Mouse (Mus musculus) lung, postnatal 0 days (tissue): ENCODE measurements around the gene Zfp108.

Source experiments
- CTCF ChIP-seq: IDR thresholded peaks from 2 replicates; pipeline ENCODE4 v1.5.1; 2016; ENCODE audit warnings: antibody characterized with exemption, mild to moderate bottlenecking
- EP300 ChIP-seq: IDR thresholded peaks from 2 replicates; pipeline ENCODE4 v1.6.1; 2016; ENCODE audit warnings: antibody characterized with exemption, mild to moderate bottlenecking, control low read depth

GRCm38 (mm10) chr7:24210296-24210695, 44.3 kb upstream of the Zfp108 start:
- no peak for TF ChIP-seq CTCF
- TF ChIP-seq EP300, result no peak
